Mouse (Mus musculus): ENCODE measurements at regions not wholly inside any gene's neighbourhood (a gene's known extent, or its start where the extent isn't known, plus 50 kb on each side); places are given as distances from the start of the nearest gene placed in this dataset.
"Not testable (repeated sequence)": the region's sequence is repeated elsewhere in the genome, so short reads cannot be mapped to it uniquely, and the experiment has no call there.

GRCm38 (mm10) chr10:111358340-111358739, 59.9 kb downstream of the Bbs10 start:
- TF ChIP-seq CTCF (IDR thresholded peaks at IDR 0.05; ENCODE audit: low read depth, low read length); POLR2A (IDR thresholded peaks at IDR 0.05; ENCODE audit: borderline replicate concordance, low read depth, low read length): not testable (repeated sequence)
